Mouse (Mus musculus) megakaryocyte-erythroid progenitor cell, adult 5-6 weeks (primary cell): ENCODE data around the gene Caps2. TPM values are rescaled to one million over a fixed set of nuclear protein-coding genes. Genes with fewer than 3 reads are reported as not detected.
"Not testable (repeated sequence)": the region's sequence is repeated elsewhere in the genome, so short reads cannot be mapped to it uniquely, and the experiment has no call there.

Experiments
- ATAC-seq: replicated peaks from 2 replicates; pipeline ENCODE4 v1.8.0; 2016; ENCODE audit warnings: mild to moderate bottlenecking, inconsistent platforms; ENCODE audit not compliant: severe bottlenecking, poor library complexity, low FRiP score, low TSS enrichment
- total RNA-seq, 2 experiments: library from RNA; stranded (forward) in 1 of 2; stranded (reverse) in 1 of 2; fragments of 200-1000, 215-1000 nt in 1 of 2; fragments of >200 nt in 1 of 2; fragmentation: Nextera tagmentation in 1 of 2; gene quantifications; 2 replicates each; pipeline ENCODE4 v1.2.3; 2014 to 2017

Gene Caps2
- not detected in 2 replicates for total RNA-seq (2014; fragmentation: Nextera tagmentation)
- not detected in 2 replicates for total RNA-seq (2017)

DNA sequence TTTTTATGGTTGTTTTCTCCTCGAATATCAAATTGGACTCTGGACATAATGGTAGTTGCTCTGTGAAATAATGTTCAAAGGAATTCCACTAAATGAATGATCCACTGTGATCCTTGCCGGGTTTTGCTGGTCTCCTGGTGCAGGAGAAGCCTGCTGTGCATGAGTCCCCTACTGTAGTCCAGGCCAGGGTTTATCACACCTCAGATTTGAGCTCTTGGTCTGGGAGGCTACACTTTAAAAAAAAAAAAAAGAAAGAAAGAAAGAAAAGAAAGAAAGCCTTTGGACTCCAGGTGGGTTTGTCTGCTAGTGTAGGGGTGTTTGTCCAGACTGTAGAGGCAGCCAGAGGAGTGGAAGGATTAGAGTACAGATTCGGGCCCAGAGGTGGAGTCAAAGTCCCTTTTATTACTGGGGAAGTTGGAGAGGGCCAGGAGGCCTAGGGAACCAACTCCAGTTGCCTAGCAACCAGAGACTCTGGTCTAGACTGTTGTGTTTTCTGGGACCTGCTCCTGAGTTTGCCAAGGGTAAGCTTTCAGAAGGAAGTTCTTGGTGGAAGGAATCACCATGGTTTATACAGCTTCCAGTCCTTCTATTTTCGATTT, at the start of gene Caps2:
Caps2 (plus strand) TSS at position 454 of the 599 bp plus-strand sequence.
- ATAC-seq: peak; percentile 73; the same call in 1 of the 2 replicates

DNA sequence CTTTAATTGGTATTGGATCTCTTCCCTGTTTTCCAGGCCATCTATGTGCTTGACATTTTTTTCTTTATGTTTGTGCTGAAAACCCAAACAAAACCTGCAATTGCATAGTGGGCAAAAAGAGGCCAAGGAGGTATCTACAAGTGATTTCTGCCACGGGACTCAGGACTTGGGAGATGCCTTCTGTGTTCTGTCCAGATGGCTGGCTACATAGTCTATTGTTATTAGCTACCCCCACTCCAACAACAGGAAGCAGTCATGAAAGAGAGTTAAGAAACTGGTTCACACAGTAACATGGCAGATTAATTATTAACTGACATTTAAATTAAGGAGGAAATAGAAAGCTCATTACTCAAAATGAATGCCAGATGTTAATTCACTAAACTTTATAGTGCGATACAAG, 38.3 kb upstream of the Caps2 start:
- not testable (repeated sequence) for ATAC-seq

DNA sequence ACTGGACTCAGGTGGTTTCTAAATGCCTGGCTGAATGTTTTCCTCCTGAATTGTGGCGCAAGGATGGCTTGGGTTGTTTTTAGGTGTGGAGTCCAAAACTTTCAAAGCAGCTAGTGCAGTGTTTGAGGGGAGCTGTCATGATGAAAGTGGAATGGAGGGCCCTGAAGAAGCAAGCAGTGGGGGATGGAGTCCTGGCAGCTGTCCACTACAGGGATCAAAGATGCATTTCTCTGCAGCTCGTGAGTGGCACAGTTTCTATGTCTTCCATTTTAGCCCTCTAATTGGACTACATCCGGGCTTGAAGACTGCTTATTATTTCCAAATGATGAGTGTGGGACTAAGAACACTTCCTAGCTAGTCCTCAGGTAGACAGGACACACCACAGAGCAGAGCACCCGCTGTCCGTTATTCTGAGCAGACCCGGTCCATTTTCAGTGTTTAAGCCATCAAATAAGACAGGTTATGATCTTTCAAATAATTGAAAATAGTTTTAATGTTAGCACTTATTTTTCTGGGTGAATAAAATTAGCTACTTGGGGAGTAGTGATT, 35.7 kb upstream of the Caps2 start:
- ATAC-seq: not testable (repeated sequence)

DNA sequence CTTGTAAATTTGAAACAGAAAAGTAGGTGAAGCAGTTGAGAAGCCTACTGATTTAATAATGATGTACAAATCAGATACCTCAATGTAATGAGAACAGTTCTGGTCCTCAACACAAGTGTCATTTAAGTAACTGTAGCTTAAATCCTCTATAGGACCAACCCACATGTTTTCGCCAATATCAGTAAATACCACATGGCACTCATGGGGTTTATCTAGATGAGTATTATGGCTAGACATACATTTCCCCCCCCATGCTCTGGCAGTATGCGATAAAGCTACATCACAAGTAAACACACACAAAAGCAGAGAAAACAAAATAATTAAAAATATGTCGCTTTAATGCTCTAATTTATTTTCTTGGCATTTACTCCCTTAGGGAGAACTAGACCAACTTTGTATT, 31.2 kb upstream of the Caps2 start:
- 0 out of 2 replicates have a peak, but pooled peaks have one; percentile 14 for ATAC-seq

DNA sequence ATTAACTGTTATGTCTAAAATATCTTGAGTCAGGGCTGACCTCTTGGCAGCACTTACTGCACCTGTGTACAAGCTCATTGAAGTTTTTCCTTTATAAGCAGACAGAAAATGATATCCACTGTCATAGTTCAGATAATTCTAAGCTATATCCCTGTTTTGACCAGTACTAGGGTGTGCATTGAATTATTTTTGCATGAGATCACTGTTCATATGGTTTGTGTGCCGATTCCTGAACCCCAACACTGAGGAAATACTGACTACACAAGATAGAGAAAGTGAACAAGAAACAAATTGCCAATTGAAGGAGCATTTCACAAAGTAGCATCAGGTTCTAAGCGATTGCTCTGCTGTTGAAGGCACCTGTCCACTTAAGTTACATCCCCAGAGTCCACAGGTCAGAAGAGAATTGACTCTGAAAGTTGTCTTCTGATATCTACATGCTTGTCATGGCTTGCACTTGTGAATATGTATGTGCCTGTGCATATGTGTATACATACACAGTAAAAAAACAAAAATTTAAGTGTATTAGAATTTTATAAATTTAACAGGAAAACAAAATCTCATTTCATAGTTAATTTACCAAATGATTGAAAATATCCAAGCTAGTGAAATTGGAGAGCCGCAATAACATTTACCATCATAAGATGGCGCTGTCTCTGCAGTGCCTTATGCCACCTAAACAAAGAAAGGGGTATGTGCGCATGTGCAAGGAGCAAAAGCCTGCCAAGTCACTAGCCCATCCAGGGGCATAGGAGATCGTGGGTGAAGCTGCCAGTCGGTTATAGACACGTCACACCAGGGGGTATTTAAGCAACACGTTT, 25.2 kb upstream of the Caps2 start:
- peak; percentile 83 for ATAC-seq

DNA sequence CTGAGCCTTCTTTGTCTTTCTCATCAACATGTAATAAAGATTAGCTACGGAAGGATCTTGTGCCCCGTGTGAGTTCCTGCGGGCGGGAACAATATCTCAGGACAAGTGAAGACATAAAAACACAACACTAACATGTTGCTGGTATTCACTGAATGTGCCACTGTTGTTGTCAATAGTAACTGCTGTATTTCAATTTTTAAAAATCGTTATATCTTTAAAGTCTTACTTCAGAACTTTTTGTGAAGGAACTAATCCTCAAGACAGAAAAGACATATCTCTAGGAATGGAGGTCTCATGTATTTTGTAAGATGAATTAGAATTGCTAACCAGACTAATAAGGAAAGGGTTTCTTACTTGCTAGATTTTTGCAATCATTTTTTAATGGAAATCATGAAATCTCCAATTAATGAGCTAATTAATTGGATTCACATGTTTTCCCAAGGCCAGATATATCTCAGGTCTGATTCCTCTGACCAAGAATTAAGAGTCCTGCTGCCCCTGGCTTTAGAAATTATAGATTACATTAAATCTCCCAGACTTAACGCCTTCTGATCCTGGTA, 24.5 kb upstream of the Caps2 start:
- peak; percentile 69 for ATAC-seq

DNA sequence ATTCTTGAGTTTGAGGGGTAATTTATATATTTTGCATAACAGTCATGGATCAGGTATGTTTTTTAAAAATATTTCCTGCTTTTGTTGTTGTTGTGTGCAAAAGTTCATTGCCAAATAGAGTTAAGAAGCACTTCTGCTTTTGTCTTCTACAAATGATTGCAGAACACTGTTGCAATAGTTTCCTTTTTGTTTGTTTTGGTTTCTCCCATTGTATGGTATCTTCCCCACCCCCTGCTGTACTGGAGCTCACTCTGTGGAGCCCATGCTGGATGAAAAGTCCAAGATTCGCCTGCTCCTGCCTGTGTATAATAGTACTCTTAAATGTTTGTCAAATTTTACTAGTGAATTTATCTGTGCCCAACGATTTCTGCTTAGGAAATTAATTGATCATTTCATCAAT, 23.6 kb upstream of the Caps2 start:
- no peak for ATAC-seq

DNA sequence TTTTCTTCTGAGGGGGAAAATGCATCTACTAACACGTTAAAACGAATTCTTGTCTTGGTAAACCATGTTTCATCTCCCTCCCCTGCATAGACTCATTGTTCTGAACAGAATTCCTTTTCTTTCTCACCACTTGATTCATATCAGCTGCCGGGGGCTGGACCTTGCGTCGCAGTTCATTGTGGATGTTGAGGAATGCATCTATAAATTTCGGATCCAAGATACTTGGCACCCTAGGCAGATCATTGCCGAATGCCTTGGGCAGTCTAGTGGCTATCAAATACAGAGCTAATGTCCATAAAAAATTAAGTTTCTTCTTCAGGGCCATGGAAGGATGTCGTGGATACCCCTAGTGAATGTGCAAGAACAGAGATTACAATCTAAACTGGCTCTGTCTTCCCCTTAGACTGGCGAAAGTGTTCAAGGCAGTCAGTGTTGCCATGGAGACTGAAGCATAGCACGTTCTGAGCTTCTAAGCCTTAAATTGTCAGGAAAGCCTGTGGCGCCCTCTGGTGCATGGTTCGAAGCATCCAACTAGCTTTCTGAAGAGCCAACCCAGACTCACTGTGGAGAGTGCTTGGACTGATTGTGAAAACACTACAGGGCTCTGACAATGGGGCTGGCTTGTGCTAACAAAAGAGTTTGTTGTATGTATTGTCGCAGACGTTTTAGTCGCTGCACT, 3.4 kb upstream of the Caps2 start, which contains the start of gene Glipr1l3:
Glipr1l3 (minus strand) TSS at position 446 of the 679 bp plus-strand sequence.
- peak; percentile 98 for ATAC-seq

DNA sequence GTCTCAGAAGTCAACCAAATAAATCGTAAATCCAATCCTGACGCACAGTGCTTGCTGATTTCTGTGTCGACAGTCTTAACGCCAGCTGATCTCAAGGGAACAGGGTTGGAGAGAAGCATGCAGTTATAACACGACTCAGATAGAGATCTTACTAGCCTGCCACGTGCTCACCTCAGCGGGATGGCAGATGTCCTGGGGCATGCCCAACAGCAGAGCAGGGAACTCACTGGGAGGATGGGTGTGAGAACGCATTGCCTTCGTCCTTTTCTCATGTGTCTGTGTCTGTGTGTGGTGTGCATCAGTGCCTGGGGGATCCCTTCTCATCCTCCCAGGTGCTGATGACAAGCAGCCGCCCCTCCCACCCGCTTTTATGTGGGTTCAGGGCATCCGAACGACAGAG, 13.6 kb downstream of the Caps2 start:
- not testable (repeated sequence) for ATAC-seq

DNA sequence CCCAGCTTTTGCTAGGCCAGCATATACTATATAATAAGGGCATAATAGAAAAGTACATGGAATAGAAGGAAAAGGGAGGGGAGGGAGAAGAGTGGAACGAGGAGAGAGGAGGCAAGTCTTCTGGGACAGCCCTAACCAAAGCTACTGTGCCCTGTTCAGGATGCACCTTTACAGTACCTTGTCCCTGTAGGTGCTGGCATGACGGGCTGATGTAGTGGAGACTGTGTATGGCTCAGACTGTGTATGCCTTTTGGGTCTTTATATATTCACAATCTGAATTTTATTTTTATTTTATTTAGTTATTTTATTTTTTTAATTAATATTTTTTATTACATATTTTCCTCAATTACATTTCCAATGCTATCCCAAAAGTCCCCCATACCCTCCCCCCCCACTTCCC, 30.5 kb downstream of the Caps2 start:
- ATAC-seq: not testable (repeated sequence)

DNA sequence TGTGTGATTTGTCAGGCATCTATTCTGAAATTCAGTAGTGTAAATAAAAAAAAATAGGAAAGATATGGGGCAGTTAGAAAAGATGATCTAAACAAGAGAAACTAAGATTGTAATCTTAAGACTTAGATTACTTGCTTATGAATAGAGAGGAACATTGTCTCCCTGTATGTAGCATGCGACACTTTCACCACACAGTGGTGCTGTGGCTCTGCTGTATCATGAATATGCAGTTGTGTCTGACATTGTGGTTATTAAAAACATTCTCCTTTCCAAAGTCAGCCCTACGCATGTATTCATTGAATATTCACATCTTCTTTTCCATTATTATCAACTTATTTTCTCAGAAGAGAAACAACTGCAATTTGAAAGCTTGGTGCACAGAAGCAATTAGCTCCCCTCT, 40.0 kb downstream of the Caps2 start:
- no peak for ATAC-seq

DNA sequence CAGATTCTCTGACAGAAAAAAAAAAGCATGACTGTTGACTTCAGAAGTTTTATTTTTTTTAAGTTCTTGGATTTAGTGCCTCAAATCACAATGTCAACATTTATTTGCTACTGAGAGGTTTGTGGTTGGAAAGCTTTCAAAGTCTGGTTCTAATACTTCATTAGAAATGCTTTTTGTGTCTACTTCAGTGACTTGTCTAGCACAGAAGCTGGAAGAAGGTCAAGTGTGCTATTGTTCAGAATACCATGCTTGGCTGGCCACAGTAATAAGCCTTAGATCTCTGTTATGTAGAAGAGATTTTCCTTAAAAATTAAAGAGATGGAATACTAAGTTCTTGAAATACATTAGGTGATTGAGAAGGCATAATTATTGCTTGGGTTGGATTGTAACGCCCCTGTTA, 63.7 kb downstream of the Caps2 start:
- ATAC-seq: no peak

DNA sequence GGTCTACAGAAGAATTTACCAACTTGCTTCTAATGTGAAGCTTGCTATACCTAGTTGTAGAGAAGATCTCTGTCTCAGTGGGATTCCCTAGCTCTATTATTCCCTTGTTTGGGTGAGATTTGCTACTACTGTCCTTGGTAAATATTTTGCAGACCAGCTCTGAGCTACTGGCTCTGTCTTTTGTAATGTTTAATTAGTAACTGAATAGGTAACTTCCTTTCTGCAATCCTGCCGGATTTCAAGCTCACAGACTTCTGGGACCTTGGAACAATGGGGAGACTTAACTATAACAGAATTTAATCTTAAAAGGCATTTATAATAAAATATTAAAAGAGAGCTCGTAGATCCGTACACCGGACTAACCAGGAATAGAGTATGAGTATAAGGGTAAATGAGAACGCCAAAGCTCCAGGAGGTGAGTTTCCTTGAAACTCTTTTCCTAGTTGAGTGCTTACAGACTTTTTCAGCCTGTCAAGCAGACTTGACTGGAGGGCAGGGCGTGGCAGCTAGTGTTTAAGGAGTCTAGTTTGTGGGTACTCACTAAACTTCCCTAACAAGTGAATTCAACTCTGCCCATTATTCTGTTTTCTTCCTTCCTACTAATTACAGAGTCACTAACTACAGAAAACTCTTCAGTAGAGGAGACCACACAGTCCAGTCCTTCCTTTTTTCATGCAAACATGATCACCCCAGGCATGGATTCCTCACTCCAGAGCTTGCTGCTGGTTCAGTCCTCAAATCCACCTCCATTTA, 65.8 kb downstream of the Caps2 start:
- ATAC-seq: not testable (repeated sequence)

DNA sequence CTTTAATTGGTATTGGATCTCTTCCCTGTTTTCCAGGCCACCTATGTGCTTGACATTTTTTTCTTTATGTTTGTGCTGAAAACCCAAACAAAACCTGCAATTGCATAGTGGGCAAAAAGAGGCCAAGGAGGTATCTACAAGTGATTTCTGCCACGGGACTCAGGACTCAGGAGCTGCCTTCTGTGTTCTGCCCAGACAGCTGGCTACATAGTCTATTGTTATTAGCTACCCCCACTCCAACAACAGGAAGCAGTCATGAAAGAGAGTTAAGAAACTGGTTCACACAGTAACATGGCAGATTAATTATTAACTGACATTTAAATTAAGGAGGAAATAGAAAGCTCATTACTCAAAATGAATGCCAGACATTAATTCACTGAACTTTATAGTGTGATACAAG, 69.3 kb downstream of the Caps2 start:
- not testable (repeated sequence) for ATAC-seq

DNA sequence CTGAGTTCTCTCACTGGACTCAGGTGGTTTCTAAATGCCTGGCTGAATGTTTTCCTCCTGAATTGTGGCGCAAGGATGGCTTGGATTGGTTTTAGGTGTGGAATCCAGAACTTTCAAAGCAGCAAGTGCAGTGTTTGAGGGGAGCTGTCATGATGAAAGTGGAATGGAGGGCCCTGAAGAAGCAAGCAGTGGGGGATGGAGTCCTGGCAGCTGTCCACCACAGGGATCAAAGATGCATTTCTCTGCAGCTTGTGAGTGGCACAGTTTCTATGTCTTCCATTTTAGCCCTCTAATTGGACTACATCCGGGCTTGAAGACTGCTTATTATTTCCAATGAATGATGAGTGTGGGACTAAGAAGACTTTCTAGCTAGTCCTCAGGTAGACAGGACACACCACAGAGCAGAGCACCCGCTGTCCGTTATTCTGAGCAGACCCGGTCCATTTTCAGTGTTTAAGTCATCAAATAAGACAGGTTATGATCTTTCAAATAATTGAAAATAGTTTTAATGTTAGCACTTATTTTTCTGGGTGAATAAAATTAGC, 72.0 kb downstream of the Caps2 start:
- ATAC-seq: not testable (repeated sequence)

DNA sequence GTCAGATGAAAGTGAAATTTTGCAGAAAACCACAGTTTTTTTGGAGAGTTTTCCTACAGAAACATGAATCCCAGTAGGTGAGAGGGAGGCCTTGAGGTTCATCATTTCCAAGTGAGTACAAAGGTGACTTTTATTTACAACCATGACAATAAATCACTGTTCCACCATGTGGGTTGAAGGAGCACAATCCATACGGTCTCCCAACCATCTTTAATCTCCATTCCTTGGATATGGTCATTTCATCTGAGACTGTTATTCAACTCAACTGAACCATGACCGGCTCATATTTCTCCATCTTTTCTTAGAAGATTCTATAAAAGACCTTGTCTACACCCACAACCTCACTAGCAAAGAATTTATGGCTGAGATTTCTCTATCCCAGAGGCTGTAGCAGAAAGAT, 84.9 kb downstream of the Caps2 start:
- ATAC-seq: no peak

DNA sequence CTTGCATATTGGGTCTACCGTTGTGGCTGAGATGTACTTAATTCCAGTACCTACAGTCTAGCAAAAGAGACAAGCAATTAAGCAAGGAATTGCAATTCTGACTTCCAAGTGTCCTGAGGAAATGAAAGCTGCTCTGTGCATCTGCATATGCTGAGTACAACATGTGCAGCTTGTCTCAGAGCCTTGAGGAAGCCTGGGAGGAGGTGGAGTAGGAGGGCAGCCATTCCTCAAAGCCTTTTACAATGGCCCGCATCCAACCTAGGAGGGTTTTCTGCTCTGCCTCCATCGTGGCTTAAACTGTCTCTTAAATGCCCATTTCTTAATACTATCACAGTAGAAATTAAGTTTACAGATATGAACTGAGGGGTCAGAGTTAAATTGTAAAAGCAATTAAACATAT, 100.0 kb downstream of the Caps2 start:
- ATAC-seq: no peak
